Mouse (Mus musculus) forelimb bud, embryonic 11.5 days (tissue): ENCODE measurements at regions not wholly inside any gene's neighbourhood (a gene's known extent, or its start where the extent isn't known, plus 50 kb on each side); places are given as distances from the start of the nearest gene placed in this dataset.
A peak's percentile ranks its signal among the peaks of the same experiment; 100 is the strongest.

ENCODE experiments used
- DNase-seq: peaks from one replicate; pipeline ENCODE4 v3.0.0-alpha.2; 2012; ENCODE audit warnings: low read depth, low spot score

- DNase-seq = no peak
Measured at GRCm38 (mm10) chr1:189092819-189093218, 85.2 kb upstream of the Kctd3 start.

GRCm38 (mm10) chr1:189085245-189085644 is 77.6 kb upstream of the Kctd3 start:
- DNase-seq = no peak

GRCm38 (mm10) chr1:189081267-189081666 is 73.6 kb upstream of the Kctd3 start:
- DNase-seq = no peak

GRCm38 (mm10) chr1:189080797-189081196 is 73.2 kb upstream of the Kctd3 start:
- DNase-seq = peak; percentile 67

GRCm38 (mm10) chr1:189079451-189080410 is 72.1 kb upstream of the Kctd3 start:
- no peak for DNase-seq

GRCm38 (mm10) chr1:189077861-189078260 is 70.2 kb upstream of the Kctd3 start:
- DNase-seq = no peak

GRCm38 (mm10) chr1:189076276-189076675 is 68.6 kb upstream of the Kctd3 start:
- DNase-seq = no peak

GRCm38 (mm10) chr1:189075671-189076070 is 68.0 kb upstream of the Kctd3 start:
- DNase-seq = no peak

- no peak for DNase-seq
Measured at GRCm38 (mm10) chr1:189072516-189072915, 64.9 kb upstream of the Kctd3 start.

- no peak for DNase-seq
Measured at GRCm38 (mm10) chr1:189068204-189068603, 60.6 kb upstream of the Kctd3 start.

- DNase-seq = no peak
Measured at GRCm38 (mm10) chr1:189067204-189067960, 59.7 kb upstream of the Kctd3 start.

- DNase-seq = no peak
Measured at GRCm38 (mm10) chr1:189066446-189067151, 59.0 kb upstream of the Kctd3 start.

GRCm38 (mm10) chr1:189065152-189065910 is 57.7 kb upstream of the Kctd3 start:
- no peak for DNase-seq

- no peak for DNase-seq
Measured at GRCm38 (mm10) chr1:189064629-189065028, 57.0 kb upstream of the Kctd3 start.

GRCm38 (mm10) chr1:189063699-189064098 is 56.1 kb upstream of the Kctd3 start:
- DNase-seq = no peak

- no peak for DNase-seq
Measured at GRCm38 (mm10) chr1:189063209-189063608, 55.6 kb upstream of the Kctd3 start.
